Mouse (Mus musculus): Measurements from ENCODE around the gene Fam107b.

The Fam107b gene

DNA sequence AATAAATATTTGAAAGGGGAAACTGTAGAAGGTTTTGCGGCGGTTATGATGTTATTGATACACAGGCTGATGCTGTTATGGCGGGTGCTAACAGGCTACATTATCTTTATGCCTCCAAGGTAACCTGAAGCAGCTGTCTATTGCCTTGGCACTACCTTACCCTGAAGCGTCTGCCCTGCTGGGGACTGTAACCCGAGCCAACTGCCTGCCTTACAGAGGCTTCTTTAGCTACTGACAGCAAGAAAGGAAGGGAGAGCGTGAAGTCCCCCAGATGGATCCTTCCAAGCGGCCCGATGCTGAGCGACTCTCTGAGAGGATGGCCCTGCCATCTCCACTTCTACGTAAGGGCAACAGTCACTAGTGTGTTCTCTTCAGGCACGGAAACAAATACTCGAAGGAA is at the start of gene Fam107b:
Fam107b (plus strand) TSS at position 303 of the 400 bp plus-strand sequence.
- DNase-seq = no peak

DNA sequence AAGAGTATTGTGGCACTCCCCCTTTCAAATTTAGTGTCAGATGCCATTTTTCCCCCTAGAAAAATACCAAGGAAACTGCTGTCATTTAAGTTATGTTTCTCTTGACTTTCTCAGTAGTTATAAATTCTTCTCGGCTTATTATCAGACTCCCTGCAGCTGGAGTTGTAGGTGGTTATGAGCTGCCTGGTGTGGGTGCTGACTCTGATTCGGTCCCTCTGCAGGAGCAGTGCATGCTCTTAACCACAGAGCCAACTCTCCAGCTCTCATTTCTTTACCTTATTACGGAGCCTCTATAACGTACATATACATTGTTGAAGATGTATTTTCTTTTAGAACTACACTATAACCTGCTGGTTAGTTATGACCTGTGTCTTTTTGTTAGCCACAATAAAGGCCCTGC is 47.7 kb upstream of the Fam107b start:
- DNase-seq = no peak

DNA sequence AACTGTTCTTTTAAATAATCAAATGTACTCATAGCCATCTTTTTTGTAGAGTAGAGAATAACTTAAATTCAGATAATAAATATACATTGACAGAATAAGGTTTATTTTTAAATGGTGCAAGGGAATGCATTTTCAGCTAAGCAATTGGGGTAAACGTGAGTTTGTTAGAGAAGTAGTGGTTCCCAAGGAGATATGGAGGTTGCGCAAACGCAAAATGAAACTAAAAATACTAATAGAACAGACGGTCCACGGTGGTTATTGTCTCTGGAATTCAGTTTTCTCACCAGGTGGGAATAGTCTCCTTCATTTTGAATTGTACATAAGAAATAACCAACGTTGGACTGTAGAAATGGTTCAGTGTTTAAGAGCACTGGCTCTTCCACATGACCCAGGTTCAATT is 44.0 kb upstream of the Fam107b start:
- DNase-seq = no peak

DNA sequence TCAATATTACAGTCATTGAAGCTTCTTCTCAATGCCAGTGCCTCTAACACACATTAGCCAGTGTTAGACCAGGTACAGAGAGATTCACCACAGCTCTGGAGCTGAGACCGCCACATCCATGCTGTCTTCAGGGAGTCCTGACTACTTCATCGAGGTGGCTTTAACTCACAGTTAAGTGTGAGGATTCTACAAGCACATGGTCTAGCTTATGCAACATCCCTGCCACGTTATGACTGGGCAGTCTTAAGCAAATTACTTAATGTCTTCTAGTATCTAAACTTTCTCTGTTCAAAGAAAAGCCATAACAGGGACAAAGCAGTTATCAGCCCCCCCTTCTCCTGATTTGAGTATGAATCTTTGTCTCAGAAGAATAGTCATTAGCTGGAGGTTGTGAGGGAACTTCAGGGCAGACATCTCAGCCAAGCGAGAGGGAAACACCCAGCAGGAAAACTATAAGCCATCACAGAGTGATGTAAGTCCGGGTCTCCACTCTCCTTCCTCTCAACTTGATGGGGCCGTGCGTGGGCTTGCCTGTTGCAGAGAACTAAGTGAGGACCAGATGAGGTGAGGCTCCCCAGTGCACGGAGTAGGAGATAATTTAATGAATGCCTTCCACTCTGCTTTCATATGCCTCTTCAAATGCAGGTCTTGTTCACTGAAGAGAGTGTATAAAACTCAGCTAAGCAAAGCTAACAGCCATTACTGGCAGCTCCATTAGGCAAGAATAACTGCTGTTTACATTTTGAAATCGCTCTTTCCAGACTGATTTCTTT is 28.8 kb upstream of the Fam107b start:
- no peak for DNase-seq

DNA sequence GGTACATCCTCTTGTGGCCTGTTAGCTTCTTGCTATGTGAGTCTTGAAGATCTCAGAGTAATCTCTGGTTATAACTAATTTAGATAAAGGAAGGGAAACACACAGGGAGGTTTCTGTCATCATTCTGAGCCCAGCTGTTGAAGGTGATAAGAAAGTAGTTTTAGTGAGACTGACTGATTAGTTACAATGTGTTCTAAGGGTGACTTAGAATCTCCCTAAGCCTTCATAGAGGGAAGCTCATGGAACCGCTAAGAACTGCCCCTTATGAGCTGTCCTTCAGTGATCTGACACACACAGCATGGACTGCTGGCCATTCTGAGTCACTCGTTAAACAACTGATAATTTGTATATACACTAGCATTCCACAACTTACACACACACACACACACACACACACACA is 24.2 kb upstream of the Fam107b start:
- no peak for DNase-seq

DNA sequence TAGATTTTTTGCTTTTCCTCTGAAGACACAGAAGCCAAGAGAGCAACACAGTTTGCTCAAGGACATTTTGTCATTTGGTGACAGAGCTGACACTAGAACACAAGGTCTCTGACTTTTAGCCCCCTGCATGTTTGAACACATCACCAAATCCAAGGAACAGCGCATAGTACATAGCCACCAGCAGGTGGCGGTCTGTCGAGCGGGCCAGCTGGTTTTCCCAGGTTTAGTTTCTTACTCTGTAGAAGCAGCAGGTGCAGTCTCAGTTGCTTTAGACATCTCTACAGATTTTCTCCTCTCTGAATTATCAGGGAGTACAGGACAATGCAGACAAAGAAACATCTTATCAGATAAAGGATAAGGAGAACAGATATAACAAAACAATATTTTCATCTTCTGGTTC is 23.7 kb upstream of the Fam107b start:
- DNase-seq = peak; percentile 43

DNA sequence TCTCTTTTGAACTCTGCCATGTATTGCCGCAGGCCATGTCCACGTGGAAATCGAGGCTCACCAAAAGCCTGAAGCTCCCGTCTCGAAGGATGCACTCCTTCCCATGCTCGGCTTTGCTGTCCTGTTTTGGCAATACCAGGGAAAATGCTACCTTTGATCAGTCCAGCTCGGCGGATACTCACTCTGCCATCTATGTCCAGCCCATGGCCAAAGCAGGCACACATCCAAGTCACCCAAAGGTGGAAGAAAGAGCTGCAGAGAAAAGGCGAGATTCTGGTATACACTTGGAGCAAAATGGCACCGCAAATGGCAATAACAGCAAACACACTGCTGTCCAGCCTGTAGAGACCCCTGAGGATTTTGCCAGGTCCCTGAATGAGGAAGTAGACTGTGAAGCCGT is 318 bp downstream of the Fam107b start:
- peak; percentile 7 for DNase-seq

DNA sequence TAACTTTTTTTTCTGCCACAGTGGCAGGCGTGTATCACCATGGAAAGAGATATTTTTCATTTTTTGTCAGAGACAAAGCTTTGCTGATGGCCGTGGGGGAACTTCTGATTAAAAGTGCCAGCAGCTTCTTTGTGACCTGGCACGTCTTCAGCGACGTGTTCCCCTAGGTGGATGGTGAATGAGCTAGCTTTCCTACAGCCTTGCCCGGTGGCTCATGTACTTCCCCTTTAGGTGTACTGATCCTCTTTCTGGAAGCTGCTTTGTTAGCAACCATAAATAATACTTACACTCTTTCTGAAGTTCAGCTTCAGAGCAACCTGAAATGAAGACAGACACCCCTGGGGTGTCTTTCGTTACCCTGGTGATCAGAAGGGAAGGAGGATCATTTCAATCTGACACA is 3.6 kb downstream of the Fam107b start:
- DNase-seq = no peak

DNA sequence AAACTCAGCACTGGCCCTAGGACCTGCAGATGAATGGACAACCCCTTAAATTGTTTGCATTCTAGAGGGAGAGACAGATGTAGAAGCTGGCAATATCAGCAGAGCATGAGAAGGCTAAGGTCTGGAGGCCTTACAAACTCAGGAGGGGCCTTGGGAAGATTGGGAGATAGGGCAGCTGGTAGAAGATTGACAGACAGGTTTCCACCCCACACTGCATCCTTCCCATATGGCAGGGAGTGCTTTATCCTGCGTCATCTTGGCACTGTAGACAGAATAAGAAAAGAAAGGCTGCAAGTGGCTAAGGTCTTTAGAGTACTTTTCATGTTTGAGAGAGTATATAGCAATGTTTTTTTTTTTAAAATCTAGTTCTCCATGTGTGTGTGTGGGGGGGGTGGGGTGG is 4.9 kb downstream of the Fam107b start:
- no peak for DNase-seq

DNA sequence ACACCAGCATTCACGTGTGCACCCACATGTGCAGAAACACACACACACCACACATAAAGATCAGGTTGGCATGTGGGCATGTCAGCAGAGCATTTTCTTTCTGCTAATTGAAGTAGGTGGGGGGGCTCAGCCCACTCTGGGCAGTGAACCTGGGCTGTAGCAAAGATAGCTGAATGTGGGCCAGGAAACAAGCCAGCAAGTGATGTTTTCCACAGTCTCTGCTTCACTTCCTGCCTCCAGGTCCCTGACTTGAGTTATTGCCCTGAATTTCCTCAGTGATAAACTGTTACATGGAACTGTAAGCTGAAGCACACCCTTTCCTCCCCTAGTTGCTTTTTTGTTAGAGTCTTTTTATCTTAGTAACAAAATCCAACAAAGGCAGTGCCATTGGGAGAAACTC is 6.1 kb downstream of the Fam107b start:
- no peak for DNase-seq

DNA sequence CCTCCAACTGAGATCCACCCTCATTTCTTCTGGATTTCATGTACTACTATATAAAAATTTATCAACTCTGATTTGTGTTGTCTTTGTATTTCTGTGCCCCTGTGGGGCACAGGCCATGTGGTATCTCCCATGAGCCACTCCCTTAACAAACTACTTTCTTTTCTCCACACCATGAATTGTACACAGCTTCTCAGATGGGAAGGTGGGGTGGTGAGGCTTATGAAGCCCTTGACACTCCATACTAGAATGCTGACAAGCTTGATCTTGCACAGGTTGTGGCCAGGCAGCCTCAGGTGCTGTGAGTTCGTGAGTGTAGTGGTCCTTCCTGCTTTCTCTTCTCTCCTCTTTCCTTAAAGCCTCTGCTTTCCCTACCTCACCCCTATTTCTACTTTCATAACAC is 6.9 kb downstream of the Fam107b start:
- no peak for DNase-seq

DNA sequence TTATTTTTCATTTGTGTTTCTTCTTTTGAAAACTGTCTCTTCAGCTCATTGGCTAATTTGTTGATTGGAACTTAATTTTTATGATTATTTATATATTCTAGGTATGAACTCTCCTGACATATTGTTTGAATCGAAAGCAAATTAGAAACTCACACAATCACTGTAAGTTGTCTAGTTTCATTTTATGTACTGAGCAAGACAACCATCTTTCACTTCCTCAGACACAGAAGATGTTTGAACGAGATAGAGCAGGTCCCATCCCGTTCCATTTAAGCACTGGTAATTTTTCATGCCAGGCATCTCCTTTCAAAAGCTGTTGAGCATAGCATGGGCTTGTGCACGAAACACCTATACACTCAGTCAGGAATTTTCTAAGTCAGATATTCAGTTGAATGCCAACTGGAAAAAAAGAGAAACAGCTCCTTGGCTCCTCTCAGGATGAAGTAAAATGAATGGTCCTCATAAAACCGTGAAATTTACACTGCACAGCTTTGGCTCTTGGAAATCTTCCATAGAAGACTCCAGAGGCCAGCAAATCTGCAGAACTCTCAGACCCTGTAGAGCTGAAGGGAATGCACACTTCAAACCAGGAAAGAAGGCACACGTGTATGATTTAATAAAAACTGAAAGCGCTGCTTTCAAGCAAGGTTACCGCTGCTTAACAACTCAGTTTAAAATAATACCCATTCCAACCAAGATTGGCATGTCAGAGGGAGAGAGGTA is 8.1 kb downstream of the Fam107b start:
- DNase-seq = no peak

DNA sequence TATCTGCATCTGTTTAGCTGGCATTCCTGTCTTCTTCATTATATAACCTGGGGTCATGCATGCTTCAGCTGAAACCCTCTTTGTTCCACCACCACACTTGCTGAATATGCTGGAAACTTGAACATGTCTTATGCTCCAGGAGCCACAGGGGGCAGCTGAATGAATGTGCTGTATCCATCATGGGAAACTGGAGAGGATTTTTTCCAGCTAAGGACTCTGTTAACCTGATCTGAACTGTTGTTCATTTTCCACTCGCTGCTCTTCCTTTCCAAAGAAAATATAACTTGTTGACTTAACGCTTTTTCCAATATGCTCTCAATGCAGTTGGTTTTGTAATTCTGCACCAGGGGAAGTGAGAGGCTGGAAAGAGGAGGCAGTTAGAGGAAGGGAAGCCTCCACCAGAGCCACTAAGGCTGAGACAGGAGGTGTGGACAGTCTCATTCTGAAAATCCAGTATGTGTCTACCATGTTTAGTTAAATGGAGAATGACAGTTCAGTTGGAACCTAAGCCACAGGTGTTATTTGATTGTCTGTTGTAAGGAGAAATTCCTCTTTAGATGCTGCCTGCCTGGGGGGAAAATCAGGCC is 9.1 kb downstream of the Fam107b start:
- DNase-seq = no peak

DNA sequence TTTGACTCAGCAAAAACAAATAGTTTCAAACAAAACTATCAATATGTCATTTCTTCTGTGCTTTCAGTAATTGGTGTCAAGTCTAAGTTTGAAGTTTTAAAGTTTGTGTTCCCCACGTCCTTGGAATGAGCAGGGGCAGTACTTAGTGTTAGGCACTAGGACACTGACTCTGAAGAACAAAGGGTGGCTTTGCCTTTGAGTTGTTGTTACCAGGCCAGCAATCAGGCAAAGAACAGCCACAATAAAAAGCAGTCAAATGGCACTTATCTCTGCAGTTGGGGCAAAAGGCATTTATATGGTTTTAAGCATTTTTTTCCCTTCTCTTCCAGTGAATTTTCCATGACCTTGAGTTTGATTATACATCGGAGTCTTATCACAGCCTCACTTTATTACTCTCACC is 12.5 kb downstream of the Fam107b start:
- DNase-seq = no peak

DNA sequence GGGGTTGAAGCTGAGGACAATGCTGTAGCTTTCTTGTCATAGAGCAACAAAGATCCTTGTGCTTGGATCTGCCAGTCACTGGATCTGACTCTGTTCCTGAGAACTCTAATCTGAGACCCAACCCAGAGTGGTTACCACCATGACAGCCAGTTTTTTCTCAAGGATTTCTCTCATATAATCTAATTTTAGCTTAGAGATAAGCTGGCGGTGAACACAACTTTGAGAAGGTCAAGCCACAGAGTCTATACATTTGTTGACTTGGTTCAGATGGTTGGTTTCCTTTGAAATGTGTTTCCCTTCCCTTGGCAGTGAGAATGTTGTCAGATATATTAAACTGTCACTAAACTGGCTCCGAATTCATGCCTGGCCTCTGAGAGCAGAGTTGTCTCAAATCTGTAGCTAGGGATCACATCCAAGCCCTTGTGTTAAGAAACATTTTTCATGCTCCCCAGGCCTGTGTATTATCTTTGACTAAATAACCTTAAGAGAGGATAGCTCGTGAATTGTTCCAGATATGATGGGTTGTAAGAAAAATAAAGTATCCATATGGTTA is 15.0 kb downstream of the Fam107b start:
- no peak for DNase-seq

DNA sequence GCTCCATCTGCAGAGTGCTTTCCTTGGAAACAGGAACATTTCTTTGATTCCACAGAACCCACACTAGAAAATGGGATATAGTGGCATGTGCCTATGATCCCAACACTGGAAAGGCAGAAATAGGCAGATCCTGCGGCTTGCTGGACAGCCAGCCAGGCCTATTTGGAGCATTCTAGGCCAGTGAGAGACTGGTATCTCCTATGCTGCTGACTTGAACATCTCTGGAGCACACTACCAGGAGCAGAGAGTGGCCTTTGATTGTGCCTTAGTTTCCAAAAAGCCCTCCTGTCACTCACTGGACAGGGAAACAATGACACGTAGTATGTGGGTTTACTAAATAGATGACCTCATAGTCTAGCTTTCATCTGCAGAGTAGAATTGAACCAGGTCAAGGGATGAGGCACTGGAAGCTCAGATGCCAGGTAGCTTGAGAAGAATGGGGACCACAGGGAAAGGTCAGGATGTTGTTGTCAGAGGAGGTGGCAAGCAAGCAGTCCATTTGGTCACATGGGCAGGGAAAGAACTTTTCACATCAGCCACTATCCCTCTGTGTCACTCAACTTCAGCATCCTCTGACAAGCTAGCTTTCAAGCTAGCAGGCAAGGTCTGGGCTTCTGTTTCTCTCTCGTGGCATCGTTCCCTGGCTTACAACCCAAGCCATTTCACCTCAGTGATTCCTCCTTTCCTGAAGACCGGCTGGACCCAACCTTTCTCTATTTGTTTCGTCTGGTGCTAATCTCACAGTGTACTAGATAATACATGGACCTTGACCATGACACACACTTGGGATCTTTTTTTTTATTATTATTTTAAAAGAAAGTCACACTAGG is 20.0 kb downstream of the Fam107b start:
- DNase-seq = no peak

DNA sequence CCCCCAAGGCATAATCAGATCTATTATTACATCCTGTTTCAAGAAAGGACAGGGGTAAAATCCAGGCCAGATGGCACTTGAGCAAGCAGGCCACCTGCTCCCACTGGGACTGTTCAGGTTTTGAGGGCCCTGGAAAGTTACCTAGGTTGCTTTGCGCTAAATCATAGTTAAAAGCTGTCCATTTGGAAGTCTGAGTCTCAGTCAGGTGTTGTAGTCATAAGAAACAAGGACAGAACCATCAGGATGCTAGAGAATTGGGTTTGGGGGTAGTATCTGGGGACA is 20.6 kb downstream of the Fam107b start:
- no peak for DNase-seq

DNA sequence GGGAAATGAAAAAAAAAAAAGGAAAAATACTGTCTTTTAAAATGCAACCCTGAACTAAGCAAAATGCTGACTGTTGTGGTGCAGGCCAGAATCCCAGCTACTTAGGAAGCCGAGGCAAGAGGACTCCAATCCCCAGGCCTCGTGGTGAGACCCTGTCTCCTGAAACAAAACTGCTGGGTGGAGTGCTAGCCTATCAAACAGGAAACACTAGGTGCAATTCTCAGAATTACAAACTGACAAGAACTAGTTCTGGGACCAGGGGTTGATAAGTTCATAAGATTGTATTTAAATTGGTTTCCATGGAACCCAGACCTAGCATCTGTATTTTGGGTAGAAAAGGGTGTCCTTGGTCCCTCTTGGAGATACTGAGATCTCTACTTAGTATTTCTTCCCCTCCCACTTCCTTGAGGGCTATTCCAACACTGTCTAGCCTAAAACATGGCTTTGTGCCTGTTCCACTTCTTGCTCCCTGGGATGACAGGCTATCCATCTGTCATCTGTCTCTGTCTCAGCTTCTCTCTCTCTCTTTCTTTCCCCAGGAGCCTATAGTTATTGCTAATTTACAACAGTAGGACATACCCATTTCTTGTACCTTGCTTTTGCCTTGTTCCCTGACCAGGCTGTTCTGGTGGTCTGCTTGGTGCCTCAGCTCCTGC is 24.5 kb downstream of the Fam107b start:
- no peak for DNase-seq

DNA sequence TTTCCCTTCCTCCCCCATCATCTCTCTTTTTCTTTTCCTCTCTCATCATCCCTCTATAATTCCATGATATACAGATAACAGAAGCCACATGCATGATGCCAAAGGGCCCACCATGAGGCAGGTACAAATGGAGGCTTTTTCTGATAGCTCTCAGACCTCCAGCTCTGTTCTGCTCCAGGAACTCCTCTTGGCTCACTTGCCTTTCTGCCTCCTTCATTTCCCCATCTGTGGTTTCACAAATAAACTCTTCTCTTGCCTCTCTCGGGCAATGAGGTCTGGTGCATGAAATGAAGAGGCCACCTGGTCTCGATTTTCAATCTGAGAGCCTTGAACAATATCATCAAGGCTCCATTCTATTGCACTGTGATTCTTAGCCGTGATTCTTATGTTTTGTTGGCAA is 30.1 kb downstream of the Fam107b start:
- no peak for DNase-seq

DNA sequence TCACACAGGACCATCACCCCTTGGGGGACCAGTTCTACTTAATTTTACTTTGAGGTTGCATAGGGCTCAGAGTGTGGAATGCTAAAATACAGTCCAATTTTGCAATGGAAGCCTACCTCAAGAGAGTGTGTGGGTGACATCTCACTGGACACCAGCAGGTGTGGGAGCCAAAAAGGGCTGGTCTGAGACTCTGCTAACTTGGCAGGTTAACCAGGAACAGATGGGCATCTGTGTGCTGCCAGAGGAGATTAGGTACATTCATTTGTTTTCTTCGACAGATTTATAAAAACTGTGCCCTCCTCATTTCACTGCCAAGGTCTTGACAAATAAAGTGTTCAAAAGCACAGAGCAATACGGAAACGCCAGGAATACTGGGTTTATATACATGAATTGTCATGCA is 32.3 kb downstream of the Fam107b start:
- no peak for DNase-seq

DNA sequence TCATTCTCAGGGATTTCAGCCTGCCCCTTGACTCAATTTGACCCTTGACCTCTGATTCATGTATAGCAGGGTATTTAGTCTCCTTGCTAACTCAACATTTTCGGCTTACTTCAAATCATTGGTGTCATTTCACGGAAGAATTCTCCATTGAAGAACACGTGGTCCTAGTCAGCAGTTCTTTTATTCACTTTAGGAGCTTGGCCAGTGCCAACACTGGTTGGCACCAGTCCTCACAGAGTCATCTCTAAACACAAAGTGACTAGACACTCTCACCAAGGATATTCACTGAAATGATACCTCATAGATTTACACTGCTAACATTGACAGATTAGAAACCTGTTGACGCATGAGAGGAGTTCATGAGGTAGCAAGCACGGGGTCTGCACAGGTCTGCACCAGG is 32.9 kb downstream of the Fam107b start:
- DNase-seq = no peak
